Mouse (Mus musculus): ENCODE data around the gene Arhgef25. TPM values are rescaled to one million over a fixed set of nuclear protein-coding genes. Genes with fewer than 3 reads are reported as not detected.
"Not testable (repeated sequence)": the region's sequence is repeated elsewhere in the genome, so short reads cannot be mapped to it uniquely, and the experiment has no call there.

Arhgef25 gene
- polyA plus RNA-seq, 1 experiment from 2014 or later = 31.6 TPM

DNA sequence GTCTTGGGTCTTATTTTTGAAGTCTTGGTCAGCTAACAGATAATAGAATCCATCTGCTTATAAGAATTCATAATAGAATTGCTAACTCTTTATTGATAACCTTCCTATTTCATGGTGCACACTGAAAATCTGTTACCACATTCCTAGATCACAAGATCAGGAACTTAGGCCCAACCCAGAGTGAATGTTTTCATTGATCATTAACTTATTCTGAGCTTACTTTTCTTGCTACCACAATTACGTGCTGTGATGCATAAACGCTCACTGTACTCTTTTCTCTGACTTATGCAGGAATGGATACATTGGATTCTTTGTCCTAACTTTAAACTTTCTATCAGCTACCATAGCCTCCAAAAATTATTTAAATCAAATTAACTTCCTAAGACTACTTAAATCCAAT lies 35.6 kb downstream of the Arhgef25 start:
- no peak overlapping the region for H3K27ac ChIP-seq (ENCODE audit: low read depth, low read length)
- H3K36me3 ChIP-seq (ENCODE audit: control insufficient read depth, insufficient read depth, low read length) = no peaks in the 10 kb centered on the region
- ATAC-seq (replicated peaks; ENCODE audit: low FRiP score) (no peak), DNase-seq (ENCODE audit: low spot score) (no peak)
- H3K4me2 ChIP-seq (ENCODE audit: low read depth, low read length, severe bottlenecking) = no peak overlapping the region
- no peak overlapping the region for H3K9ac ChIP-seq (ENCODE audit: low read length)
- no peaks in the 10 kb centered on the region for H3K27me3 ChIP-seq (ENCODE audit: control insufficient read depth, insufficient read depth, low read length)
- H3K4me1 ChIP-seq (replicated peaks; ENCODE audit: control insufficient read depth, insufficient read depth, low read length) = no peaks in the 10 kb centered on the region
- H3K9me3 ChIP-seq (ENCODE audit: control insufficient read depth, low read length) = no peaks in the 10 kb centered on the region
- 99% methylated on average over 2 of the region's 2 CpGs for WGBS
- H3K4me3 ChIP-seq (ENCODE audit: low read depth, low read length) = no peak overlapping the region

DNA sequence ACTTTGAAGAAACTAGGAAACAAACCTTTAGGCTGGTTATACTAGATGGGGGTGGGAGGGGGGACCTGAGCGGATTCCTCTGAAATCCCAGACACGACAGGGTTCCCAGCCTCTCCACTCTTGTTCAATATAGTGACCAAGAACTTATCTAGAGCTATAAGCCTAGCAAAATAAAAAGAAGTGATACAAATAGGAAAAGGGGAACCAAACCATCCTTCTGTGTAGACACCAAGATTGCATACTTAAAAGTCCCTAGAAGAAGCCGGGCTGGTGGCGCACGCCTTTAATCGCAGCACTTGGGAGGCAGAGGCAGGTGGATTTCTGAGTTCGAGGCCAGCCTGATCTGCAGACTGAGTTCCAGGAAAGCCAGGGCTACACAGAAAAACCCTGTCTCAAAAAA lies 36.6 kb downstream of the Arhgef25 start:
- no peak overlapping the region for H3K27ac ChIP-seq (ENCODE audit: low read depth, low read length)
- DNase-seq (ENCODE audit: low spot score) (no peak), ATAC-seq (replicated peaks; ENCODE audit: low FRiP score) (no peak)
- WGBS = 92% methylated on average over 7 of the region's 7 CpGs
- no peaks in the 10 kb centered on the region for H3K9me3 ChIP-seq (ENCODE audit: control insufficient read depth, low read length)
- H3K4me2 ChIP-seq (ENCODE audit: low read depth, low read length, severe bottlenecking) = no peak overlapping the region
- no peaks in the 10 kb centered on the region for H3K4me1 ChIP-seq (replicated peaks; ENCODE audit: control insufficient read depth, insufficient read depth, low read length)
- H3K9ac ChIP-seq (ENCODE audit: low read length) = no peak overlapping the region
- no peak overlapping the region for H3K4me3 ChIP-seq (ENCODE audit: low read depth, low read length)
- H3K36me3 ChIP-seq (ENCODE audit: control insufficient read depth, insufficient read depth, low read length) = no peaks in the 10 kb centered on the region
- H3K27me3 ChIP-seq (ENCODE audit: control insufficient read depth, insufficient read depth, low read length) = no peaks in the 10 kb centered on the region

DNA sequence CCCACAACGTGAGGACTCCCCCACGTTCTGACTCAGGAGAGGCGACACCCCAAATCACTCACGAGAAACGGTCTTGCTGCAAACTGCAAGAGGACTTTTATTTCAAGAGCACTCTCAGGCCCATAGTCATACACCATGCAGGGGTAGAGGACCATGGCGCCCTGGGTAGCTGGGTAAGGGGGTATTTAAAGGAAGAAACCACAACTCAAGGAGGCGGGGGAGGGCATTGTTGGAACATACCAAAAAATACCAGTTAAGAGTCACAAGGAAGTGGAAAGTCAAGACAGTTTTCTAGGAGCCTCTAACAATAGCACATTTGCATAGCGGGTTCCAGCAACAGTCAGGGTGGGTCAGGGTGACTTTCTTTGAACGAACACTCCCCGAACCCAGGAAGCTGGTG lies 37.3 kb downstream of the Arhgef25 start:
- H3K9me3 ChIP-seq (ENCODE audit: control insufficient read depth, low read length); H3K9ac ChIP-seq (ENCODE audit: low read length); DNase-seq (ENCODE audit: low spot score); H3K4me1 ChIP-seq (replicated peaks; ENCODE audit: control insufficient read depth, insufficient read depth, low read length); ATAC-seq (replicated peaks; ENCODE audit: low FRiP score); H3K4me2 ChIP-seq (ENCODE audit: low read depth, low read length, severe bottlenecking); H3K36me3 ChIP-seq (ENCODE audit: control insufficient read depth, insufficient read depth, low read length); H3K4me3 ChIP-seq (ENCODE audit: low read depth, low read length); H3K27me3 ChIP-seq (ENCODE audit: control insufficient read depth, insufficient read depth, low read length); H3K27ac ChIP-seq (ENCODE audit: low read depth, low read length): not testable (repeated sequence)
- WGBS = 90% methylated on average over 10 of the region's 10 CpGs

DNA sequence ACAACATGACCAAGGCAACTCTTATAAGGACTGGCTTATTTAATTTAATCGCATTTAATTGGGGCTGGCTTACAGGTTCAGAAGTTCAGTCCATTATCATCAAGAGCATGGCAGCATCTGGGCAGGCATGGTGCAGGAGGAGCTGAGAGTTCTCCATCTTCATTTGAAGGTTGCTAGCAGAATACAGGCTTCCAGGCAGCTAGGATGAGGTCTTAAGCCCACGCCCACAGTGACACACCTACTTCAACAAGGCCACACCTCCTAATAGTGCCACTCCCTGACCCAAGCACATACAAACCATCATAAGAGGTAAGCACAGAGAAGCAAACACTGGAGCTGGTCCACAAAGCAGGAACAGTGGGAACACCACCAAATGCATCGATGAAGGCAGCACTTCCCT lies 38.6 kb downstream of the Arhgef25 start:
- not testable (repeated sequence) for H3K27ac ChIP-seq (ENCODE audit: low read depth, low read length); DNase-seq (ENCODE audit: low spot score); H3K9me3 ChIP-seq (ENCODE audit: control insufficient read depth, low read length); H3K4me3 ChIP-seq (ENCODE audit: low read depth, low read length); H3K27me3 ChIP-seq (ENCODE audit: control insufficient read depth, insufficient read depth, low read length); H3K4me1 ChIP-seq (replicated peaks; ENCODE audit: control insufficient read depth, insufficient read depth, low read length); H3K4me2 ChIP-seq (ENCODE audit: low read depth, low read length, severe bottlenecking); H3K36me3 ChIP-seq (ENCODE audit: control insufficient read depth, insufficient read depth, low read length); H3K9ac ChIP-seq (ENCODE audit: low read length); ATAC-seq (replicated peaks; ENCODE audit: low FRiP score)
- 96% methylated on average over 3 of the region's 3 CpGs for WGBS

DNA sequence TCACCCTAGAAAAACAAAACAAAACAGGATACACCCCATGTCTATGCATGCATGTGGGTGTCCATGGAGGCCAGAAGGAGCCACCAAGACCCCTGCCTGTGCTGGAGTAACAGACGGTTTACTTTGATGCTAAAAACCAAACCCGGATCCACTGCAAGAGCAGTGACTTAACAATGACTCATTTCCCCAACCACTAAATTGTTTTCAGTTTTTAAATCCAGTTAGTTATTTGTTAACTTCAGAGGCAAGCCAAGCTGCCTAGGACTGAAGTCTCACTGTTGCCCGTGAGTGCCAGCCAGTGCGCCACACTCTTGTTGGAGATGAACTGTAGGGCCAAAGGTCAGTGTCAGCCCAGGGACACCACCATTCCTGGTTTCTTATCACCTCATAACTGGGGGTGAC lies 39.4 kb downstream of the Arhgef25 start:
- Histone ChIP-seq H3K4me2 (ENCODE audit: low read depth, low read length, severe bottlenecking) (no peak overlapping the region), H3K9ac (ENCODE audit: low read length) (no peak overlapping the region), H3K27me3 (ENCODE audit: control insufficient read depth, insufficient read depth, low read length) (no peaks in the 10 kb centered on the region), H3K9me3 (ENCODE audit: control insufficient read depth, low read length) (no peaks in the 10 kb centered on the region), H3K27ac (ENCODE audit: low read depth, low read length) (no peak overlapping the region), H3K36me3 (ENCODE audit: control insufficient read depth, insufficient read depth, low read length) (no peaks in the 10 kb centered on the region), H3K4me3 (ENCODE audit: low read depth, low read length) (no peak overlapping the region), H3K4me1 (replicated peaks; ENCODE audit: control insufficient read depth, insufficient read depth, low read length) (no peaks in the 10 kb centered on the region)
- ATAC-seq (replicated peaks; ENCODE audit: low FRiP score) (no peak), DNase-seq (ENCODE audit: low spot score) (no peak)
- 90% methylated on average over 4 of the region's 4 CpGs for WGBS

DNA sequence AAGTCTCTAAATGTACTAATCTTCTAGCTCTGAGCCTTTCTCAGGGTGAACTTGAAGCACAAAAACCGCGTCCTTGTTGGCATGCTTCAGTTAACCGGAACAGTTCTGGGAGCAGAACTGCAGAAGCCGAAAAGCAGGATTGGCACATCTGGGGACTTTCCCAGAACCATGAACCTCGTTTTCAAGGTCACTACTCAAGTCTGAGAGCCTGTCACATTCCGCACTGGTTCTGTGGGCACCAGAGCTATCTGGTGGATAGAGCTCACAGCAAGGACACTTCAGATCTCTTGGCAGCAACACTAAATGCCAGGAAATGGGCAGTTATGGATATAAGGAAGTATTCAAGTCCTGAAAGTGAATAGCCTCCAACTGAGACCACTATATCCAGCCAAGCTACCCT lies 42.7 kb downstream of the Arhgef25 start:
- DNase-seq (ENCODE audit: low spot score) (no peak), ATAC-seq (replicated peaks; ENCODE audit: low FRiP score) (no peak)
- Histone ChIP-seq H3K4me2 (ENCODE audit: low read depth, low read length, severe bottlenecking) (no peak overlapping the region), H3K4me1 (replicated peaks; ENCODE audit: control insufficient read depth, insufficient read depth, low read length) (no peaks in the 10 kb centered on the region), H3K9ac (ENCODE audit: low read length) (no peak overlapping the region), H3K27me3 (ENCODE audit: control insufficient read depth, insufficient read depth, low read length) (no peaks in the 10 kb centered on the region), H3K27ac (ENCODE audit: low read depth, low read length) (no peak overlapping the region), H3K36me3 (ENCODE audit: control insufficient read depth, insufficient read depth, low read length) (no peaks in the 10 kb centered on the region), H3K4me3 (ENCODE audit: low read depth, low read length) (no peak overlapping the region), H3K9me3 (ENCODE audit: control insufficient read depth, low read length) (no peaks in the 10 kb centered on the region)
- WGBS = 81% methylated on average over 6 of the region's 6 CpGs

DNA sequence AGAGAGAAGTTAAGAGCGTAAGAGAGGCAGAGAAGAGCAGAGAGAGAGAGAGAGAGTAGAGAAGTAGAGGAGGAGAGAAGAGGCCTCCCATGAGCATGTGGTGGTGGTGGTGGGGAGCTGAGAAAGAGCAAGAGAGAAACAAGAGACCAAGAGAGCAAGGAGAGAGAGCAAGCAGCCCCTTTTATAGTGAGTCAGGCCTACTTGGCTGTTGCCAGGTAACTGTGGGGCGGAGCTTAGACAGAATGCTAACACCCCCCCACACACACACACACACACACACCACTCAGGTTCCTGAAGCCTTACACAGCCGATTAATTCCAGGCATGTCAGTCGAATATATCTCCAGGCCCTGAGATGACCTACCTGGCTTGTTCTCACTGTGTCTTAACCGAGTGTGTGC lies 44.6 kb downstream of the Arhgef25 start:
- 81% methylated on average over 5 of the region's 5 CpGs for WGBS
- Histone ChIP-seq H3K9ac (ENCODE audit: low read length) (no peak overlapping the region), H3K4me1 (replicated peaks; ENCODE audit: control insufficient read depth, insufficient read depth, low read length) (no peaks in the 10 kb centered on the region), H3K27me3 (ENCODE audit: control insufficient read depth, insufficient read depth, low read length) (no peaks in the 10 kb centered on the region), H3K4me2 (ENCODE audit: low read depth, low read length, severe bottlenecking) (no peak overlapping the region), H3K4me3 (ENCODE audit: low read depth, low read length) (no peak overlapping the region), H3K36me3 (ENCODE audit: control insufficient read depth, insufficient read depth, low read length) (no peaks in the 10 kb centered on the region), H3K27ac (ENCODE audit: low read depth, low read length) (no peak overlapping the region), H3K9me3 (ENCODE audit: control insufficient read depth, low read length) (no peaks in the 10 kb centered on the region)
- no peak for ATAC-seq (replicated peaks; ENCODE audit: low FRiP score)
- DNase-seq (ENCODE audit: low spot score) = no peak

DNA sequence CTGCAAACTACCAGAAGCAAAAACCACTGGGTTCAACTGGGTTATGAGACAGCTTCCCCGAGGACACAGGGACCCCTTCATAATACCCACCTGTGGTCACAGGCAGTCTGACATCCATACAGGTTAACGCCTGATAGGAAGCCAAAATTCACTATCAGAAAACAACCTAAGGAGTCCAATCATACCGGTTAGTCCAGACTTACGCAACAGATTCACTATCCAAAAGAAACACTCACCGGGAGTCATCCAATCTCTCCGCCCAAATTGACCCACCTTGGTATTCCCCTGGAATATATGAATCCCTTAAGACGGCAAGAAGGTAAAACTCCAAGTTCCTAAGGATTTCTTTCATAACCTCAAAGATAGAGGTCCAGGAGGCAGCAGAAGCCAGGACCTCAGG lies 45.3 kb downstream of the Arhgef25 start:
- Histone ChIP-seq H3K4me1 (replicated peaks; ENCODE audit: control insufficient read depth, insufficient read depth, low read length) (no peaks in the 10 kb centered on the region), H3K36me3 (ENCODE audit: control insufficient read depth, insufficient read depth, low read length) (no peaks in the 10 kb centered on the region), H3K27ac (ENCODE audit: low read depth, low read length) (no peak overlapping the region), H3K4me2 (ENCODE audit: low read depth, low read length, severe bottlenecking) (no peak overlapping the region), H3K27me3 (ENCODE audit: control insufficient read depth, insufficient read depth, low read length) (no peaks in the 10 kb centered on the region), H3K9me3 (ENCODE audit: control insufficient read depth, low read length) (no peaks in the 10 kb centered on the region), H3K9ac (ENCODE audit: low read length) (no peak overlapping the region), H3K4me3 (ENCODE audit: low read depth, low read length) (no peak overlapping the region)
- DNase-seq (ENCODE audit: low spot score) (no peak), ATAC-seq (replicated peaks; ENCODE audit: low FRiP score) (no peak)
- 93% methylated on average over 7 of the region's 7 CpGs for WGBS

DNA sequence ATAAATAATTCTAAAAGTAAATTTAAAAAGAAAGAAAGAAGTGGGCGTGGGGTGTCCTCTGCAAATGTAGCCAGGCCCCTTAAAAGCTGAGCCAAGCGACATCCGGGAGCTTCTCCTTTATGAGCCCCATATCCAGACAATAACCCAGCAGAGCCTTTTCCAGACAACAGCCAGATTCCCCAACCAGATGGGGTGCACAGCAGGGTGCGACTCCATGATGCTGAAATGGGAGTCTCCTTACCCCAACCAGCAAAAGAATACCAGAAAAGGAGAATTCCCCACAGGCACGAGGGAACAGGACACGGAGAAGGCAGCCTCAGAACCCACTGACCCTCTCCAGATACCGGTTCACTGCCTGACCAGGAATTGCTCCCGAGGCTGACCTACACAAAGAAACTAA lies 46.7 kb downstream of the Arhgef25 start:
- Histone ChIP-seq H3K4me1 (replicated peaks; ENCODE audit: control insufficient read depth, insufficient read depth, low read length) (no peaks in the 10 kb centered on the region), H3K27me3 (ENCODE audit: control insufficient read depth, insufficient read depth, low read length) (no peaks in the 10 kb centered on the region), H3K9ac (ENCODE audit: low read length) (no peak overlapping the region), H3K4me3 (ENCODE audit: low read depth, low read length) (no peak overlapping the region), H3K27ac (ENCODE audit: low read depth, low read length) (no peak overlapping the region), H3K4me2 (ENCODE audit: low read depth, low read length, severe bottlenecking) (no peak overlapping the region), H3K9me3 (ENCODE audit: control insufficient read depth, low read length) (no peaks in the 10 kb centered on the region), H3K36me3 (ENCODE audit: control insufficient read depth, insufficient read depth, low read length) (no peaks in the 10 kb centered on the region)
- WGBS = 91% methylated on average over 8 of the region's 8 CpGs
- DNase-seq (ENCODE audit: low spot score) (no peak), ATAC-seq (replicated peaks; ENCODE audit: low FRiP score) (no peak)

Measured in forebrain, embryonic 11.5 days (tissue).